Mouse (Mus musculus) lung, postnatal 0 days (tissue): ENCODE measurements around the gene Olfml2a. TPM values are rescaled to one million over a fixed set of nuclear protein-coding genes. Genes with fewer than 3 reads are reported as not detected.

Experiments
- ATAC-seq: fragments of 200-750 bp; cut with Nextera tagmentation; 2 replicates; pipeline ENCODE4 v1.8.0; 2017; ENCODE audit warnings: moderate library complexity
- DNase-seq: peaks from one replicate; pipeline ENCODE4 v3.0.0-alpha.2; 2016; ENCODE audit warnings: low spot score
- H3K27ac ChIP-seq: fragments of 300-500 bp; sonication (generic); 2 replicates; pipeline ENCODE4 v1.5.1; 2014; ENCODE audit warnings: antibody characterized with exemption, mild to moderate bottlenecking, low read length, mixed read lengths
- H3K27me3 ChIP-seq: fragments of 300-500 bp; sonication (generic); replicated peaks from 2 replicates; pipeline ENCODE4 v1.6.1; 2014; ENCODE audit warnings: low read length, mixed read lengths; ENCODE audit not compliant: insufficient read depth
- H3K36me3 ChIP-seq: fragments of 300-500 bp; sonication (generic); 2 replicates; pipeline ENCODE4 v1.6.1; 2014; ENCODE audit warnings: low read length, mixed read lengths; ENCODE audit not compliant: insufficient read depth
- H3K4me1 ChIP-seq: fragments of 300-500 bp; sonication (generic); 2 replicates; pipeline ENCODE4 v1.6.1; 2014; ENCODE audit warnings: antibody characterized with exemption, low read depth, low read length, mixed read lengths; ENCODE audit not compliant: insufficient read depth
- H3K4me2 ChIP-seq: fragments of 300-500 bp; sonication (generic); replicated peaks from 2 replicates; pipeline ENCODE4 v1.6.1; 2014; ENCODE audit warnings: low read depth, mild to moderate bottlenecking, low read length, moderate library complexity, mixed read lengths
- H3K4me3 ChIP-seq: fragments of 300-500 bp; sonication (generic); 2 replicates; pipeline ENCODE4 v1.5.1; 2014; ENCODE audit warnings: low read depth, low read length
- H3K9ac ChIP-seq: fragments of 300-500 bp; sonication (generic); replicated peaks from 2 replicates; pipeline ENCODE4 v1.6.1; 2014; ENCODE audit warnings: low read depth, mild to moderate bottlenecking
- H3K9me3 ChIP-seq: fragments of 300-500 bp; sonication (generic); 2 replicates; pipeline ENCODE4 v1.6.1; 2016; ENCODE audit warnings: low read length, mixed read lengths
- CTCF ChIP-seq: IDR thresholded peaks from 2 replicates; pipeline ENCODE4 v1.5.1; 2016; ENCODE audit warnings: antibody characterized with exemption, mild to moderate bottlenecking
- EP300 ChIP-seq: IDR thresholded peaks from 2 replicates; pipeline ENCODE4 v1.6.1; 2016; ENCODE audit warnings: antibody characterized with exemption, mild to moderate bottlenecking, control low read depth
- WGBS: fragments of 180-500 bp; shearing (Covaris S2); extraction: QIAGEN DNeasy Blood & Tissue Kit; methylation state at CpG from one replicate; pipeline ENCODE4 v1.1.7; 2014; 5-methylcytosine and 5-hydroxymethylcytosine counted together
- polyA plus RNA-seq: library from polyadenylated mRNA; unstranded; fragments of >200 nt; fragmentation: Nextera tagmentation; extraction: Ambion mirVana; gene quantifications from 2 replicates; pipeline ENCODE4 v1.2.1, GENCODE M21; 2015

The Olfml2a gene
- polyA plus RNA-seq, 1 experiment from 2014 or later = 5.9 TPM

DNA sequence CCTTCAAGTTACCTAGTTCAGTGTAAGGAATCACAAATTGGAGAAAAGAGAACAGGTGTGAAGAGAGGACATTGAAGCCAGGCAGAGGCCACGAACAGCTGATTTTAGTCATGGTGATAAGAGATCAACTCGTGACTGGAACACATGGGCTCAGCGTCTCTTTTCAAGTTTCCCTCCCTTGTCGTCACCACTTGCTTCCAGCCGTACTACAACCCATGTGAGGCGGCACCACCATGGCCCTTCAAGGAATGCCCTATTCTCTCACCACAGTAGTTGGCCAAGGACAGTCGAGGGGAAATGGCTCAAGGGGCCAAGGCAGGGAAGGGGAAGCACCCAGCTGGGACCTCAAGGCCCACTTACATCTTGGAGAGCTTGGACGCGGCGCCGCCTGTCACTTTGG, 72.6 kb downstream of the Olfml2a start:
- TF ChIP-seq CTCF (no peak), EP300 (no peak)
- peak; percentile 4 for ATAC-seq
- H3K36me3 ChIP-seq = peaks cover 9% of the 10 kb centered on the region
- H3K27me3 ChIP-seq = no peaks in the 10 kb centered on the region
- H3K4me3 ChIP-seq = peak overlapping the region; percentile 71
- WGBS = 1% methylated on average over 11 of the region's 11 CpGs
- H3K9me3 ChIP-seq = no peaks in the 10 kb centered on the region
- peak overlapping the region; percentile 86 for H3K27ac ChIP-seq
- H3K4me1 ChIP-seq = peaks cover 26% of the 10 kb centered on the region
- peak overlapping the region; percentile 73 for H3K9ac ChIP-seq
- peak overlapping the region; percentile 74 for H3K4me2 ChIP-seq
- peak; percentile 69 for DNase-seq

DNA sequence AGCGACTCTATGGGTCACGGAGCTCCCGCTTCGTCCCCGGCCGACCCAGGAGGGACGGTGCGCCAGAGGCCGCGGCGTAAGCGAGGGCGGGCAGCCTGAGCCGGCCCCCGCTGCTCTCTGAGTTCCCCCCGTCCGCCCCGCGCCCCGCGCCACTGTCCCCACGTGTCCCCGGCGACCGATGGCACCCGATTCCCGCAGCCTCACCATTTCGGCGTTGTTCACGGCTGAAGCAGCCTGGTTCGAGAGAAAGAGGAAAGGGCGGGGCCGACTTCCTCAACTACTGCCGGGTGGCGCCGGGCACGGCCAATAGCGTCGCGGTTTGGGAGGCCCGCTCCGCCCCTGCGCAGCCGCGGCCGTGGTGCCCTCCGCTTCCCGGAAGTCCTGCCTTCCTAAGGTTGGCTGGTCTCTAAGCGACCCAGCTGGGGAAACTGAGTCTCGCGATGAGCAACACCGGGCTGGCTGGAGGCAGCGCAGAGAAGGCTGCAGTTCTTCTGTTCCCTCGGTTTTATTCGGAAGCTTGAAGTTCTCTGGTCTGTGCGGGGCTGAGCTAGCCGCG, 73.2 kb downstream of the Olfml2a start, which contains the start of gene Arpc5l:
Gene Arpc5l, plus strand, starts transcription at position 469 of the 556 bp plus-strand sequence.
- Histone ChIP-seq H3K4me2 (peak within 1 kb of the TSS; percentile 74), H3K4me1 (peaks cover 30% of the 10 kb centered on the region), H3K27ac (peak within 1 kb of the TSS; percentile 86), H3K4me3 (peak within 1 kb of the TSS; percentile 71), H3K27me3 (no peaks in the 10 kb centered on the region), H3K9ac (peak within 1 kb of the TSS; percentile 73), H3K9me3 (no peaks in the 10 kb centered on the region), H3K36me3 (peaks cover 9% of the 10 kb centered on the region)
- peak; percentile 97 for DNase-seq
- 1% methylated on average over 56 of the region's 58 CpGs for WGBS
- ATAC-seq = peak; percentile 90
- no peak for TF ChIP-seq EP300
- TF ChIP-seq CTCF = no peak

DNA sequence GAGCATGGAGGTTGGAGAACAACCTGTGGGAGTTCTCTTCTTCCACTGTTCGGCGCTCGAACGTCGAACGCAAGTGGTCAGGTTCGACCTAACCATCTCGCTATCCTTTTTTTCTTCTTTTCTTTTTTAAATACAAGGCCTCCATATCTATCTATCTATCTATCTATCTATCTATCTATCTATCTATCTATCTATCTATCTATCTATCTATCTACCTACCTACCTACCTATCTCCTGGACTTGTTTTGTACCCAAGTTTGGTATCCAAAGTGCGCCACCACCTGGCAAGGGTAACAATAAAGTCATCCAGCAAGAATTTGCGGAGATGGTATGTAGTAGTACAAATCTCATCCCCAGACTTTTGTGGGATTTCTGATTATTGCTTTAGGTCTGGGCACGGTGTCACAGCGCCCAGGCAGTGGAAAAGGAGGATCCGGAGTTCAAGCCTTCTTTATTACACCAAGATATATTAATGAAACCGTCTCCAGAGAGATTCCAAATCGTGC, 73.8 kb downstream of the Olfml2a start, which contains the start of gene Rpl35:
Gene Rpl35, minus strand, starts transcription at position 51 of the 506 bp plus-strand sequence.
- ATAC-seq = no peak
- Histone ChIP-seq H3K36me3 (peaks cover 5% of the 10 kb centered on the region), H3K4me1 (peaks cover 30% of the 10 kb centered on the region), H3K27me3 (no peaks in the 10 kb centered on the region), H3K27ac (peak within 1 kb of the TSS; percentile 86), H3K9me3 (no peaks in the 10 kb centered on the region), H3K9ac (peak within 1 kb of the TSS; percentile 73), H3K4me2 (peak within 1 kb of the TSS; percentile 74), H3K4me3 (peak within 1 kb of the TSS; percentile 71)
- WGBS = 11% methylated on average over 15 of the region's 15 CpGs
- no peak for TF ChIP-seq EP300
- TF ChIP-seq CTCF = peak; percentile 53
- peak; percentile 24 for DNase-seq

DNA sequence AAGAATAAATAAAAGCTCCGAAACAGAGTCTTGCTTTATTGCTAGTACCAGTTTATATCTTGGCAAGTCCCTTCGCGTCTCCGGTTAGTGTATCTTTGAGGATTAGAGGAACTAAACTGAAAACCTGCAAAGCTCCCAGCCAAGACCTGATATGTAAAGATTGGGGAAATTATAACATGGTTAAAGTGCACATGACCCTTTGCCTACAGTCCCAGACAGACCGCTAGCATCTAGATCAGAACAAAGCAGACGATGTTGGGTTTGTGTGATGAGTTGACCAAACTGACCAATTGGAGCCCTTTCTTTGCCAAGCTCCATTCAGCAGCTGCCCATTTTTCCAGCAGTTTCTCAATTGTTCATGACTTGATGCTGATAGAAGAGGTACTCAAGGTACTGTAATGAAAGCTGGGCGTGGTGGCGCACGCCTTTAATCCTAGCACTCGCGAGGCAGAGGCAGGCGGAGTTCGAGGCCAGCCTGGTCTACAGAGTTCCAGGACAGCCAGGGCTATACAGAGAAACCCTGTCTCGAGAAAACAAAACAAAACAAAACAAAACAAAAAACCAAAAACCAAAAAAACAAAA, 74.5 kb downstream of the Olfml2a start:
- H3K4me3 ChIP-seq = peak overlapping the region; percentile 71; the same call in 1 of the 2 replicates

DNA sequence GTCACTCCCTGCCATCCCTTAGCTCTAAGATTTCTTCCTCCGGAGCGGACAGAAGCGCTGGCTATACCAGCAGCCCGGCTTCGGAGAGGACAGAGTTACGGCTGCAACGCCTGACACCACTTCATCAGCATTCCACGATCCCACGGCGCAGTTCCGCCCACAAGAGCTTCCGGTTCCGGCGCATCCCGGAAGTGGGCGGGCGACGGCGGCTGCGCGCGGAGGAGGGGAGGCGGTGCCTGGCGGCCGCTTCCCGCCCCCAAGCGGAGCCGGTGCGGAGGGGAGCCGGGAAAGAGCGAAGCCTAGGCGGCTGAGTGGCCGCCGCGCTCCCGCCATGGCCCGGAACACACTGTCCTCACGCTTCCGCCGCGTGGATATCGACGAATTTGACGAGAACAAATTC, 76.1 kb downstream of the Olfml2a start:
- H3K9ac ChIP-seq = peak overlapping the region; percentile 85
- H3K27ac ChIP-seq = peak overlapping the region; percentile 92
- ATAC-seq = peak; percentile 90
- H3K4me3 ChIP-seq = peak overlapping the region; percentile 91
- peak overlapping the region; percentile 98 for H3K4me2 ChIP-seq
- H3K9me3 ChIP-seq = no peaks in the 10 kb centered on the region
- 0% methylated on average over 32 of the region's 44 CpGs for WGBS
- H3K4me1 ChIP-seq = peaks cover 30% of the 10 kb centered on the region
- TF ChIP-seq EP300 = no peak
- peak; percentile 12; the same call in 1 of the 2 replicates for TF ChIP-seq CTCF
- no peaks in the 10 kb centered on the region for H3K36me3 ChIP-seq
- no peaks in the 10 kb centered on the region for H3K27me3 ChIP-seq
- peak; percentile 96 for DNase-seq

More for the DNA sequence above, 74.5 kb downstream of the Olfml2a start:
- 87% methylated on average over 14 of the region's 14 CpGs for WGBS
- DNase-seq (no peak), ATAC-seq (no peak)
- Histone ChIP-seq H3K36me3 (no peaks in the 10 kb centered on the region), H3K9ac (no peak overlapping the region), H3K27me3 (no peaks in the 10 kb centered on the region), H3K27ac (no peak overlapping the region), H3K9me3 (no peaks in the 10 kb centered on the region), H3K4me1 (peaks cover 30% of the 10 kb centered on the region), H3K4me2 (peak overlapping the region; percentile 74; the same call in 1 of the 2 replicates)
- TF ChIP-seq CTCF (no peak), EP300 (no peak)

DNA sequence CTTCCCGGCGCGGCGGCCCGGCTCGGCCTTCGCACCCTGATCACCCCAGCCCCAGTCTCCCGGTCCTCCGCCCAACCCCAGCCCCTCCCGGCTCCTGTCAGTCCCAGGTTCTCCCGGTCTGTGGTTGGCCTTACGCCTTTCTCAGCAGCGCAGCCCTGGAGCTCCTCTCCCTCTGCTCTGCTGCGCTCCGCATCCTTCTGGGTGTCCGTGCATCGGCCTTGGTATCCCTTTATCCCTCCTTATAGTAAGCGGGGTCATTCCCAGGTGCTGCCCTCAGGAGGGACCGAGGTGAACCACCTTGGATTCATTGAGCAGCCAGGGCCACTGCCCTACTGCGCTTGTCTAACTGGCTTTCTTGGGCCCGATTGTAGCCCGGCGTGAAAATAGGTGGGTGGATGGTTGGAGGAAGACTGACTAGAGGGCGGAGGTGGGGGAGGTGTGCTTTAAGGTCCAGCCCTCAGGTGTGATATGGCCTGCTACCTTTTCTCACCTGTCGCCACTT, 76.6 kb downstream of the Olfml2a start:
- Histone ChIP-seq H3K4me1 (peaks cover 30% of the 10 kb centered on the region), H3K27me3 (no peaks in the 10 kb centered on the region), H3K4me3 (peak overlapping the region; percentile 91), H3K9me3 (no peaks in the 10 kb centered on the region), H3K4me2 (peak overlapping the region; percentile 98), H3K9ac (peak overlapping the region; percentile 85), H3K27ac (peak overlapping the region; percentile 92), H3K36me3 (no peaks in the 10 kb centered on the region)
- peak; percentile 58 for DNase-seq
- 2% methylated on average over 22 of the region's 25 CpGs for WGBS
- peak; percentile 36 for ATAC-seq
- TF ChIP-seq CTCF = peak; percentile 17; the same call in 1 of the 2 replicates
- TF ChIP-seq EP300 = no peak
